Mouse (Mus musculus) right cerebral cortex, postnatal 4 days (tissue): ENCODE measurements around the gene Iqcd.

Source experiments
- DNase-seq: peaks from one replicate; pipeline ENCODE4 v3.0.0-alpha.2; 2022

The Iqcd gene

GRCm38 (mm10) chr5:120574469-120575063, 14.2 kb upstream of the Iqcd start:
- DNase-seq, result no peak

GRCm38 (mm10) chr5:120576781-120577301, 12.0 kb upstream of the Iqcd start:
- no peak for DNase-seq

- no peak for DNase-seq
Measured at GRCm38 (mm10) chr5:120577935-120578441, 10.8 kb upstream of the Iqcd start.

- peak; percentile 58 for DNase-seq
Measured at GRCm38 (mm10) chr5:120578504-120579081, 10.2 kb upstream of the Iqcd start.

- DNase-seq, result no peak
Measured at GRCm38 (mm10) chr5:120579211-120579897, 9.5 kb upstream of the Iqcd start.

GRCm38 (mm10) chr5:120579898-120580626, 8.8 kb upstream of the Iqcd start:
- DNase-seq, result no peak

- no peak for DNase-seq
Measured at GRCm38 (mm10) chr5:120582002-120582401, 6.8 kb upstream of the Iqcd start.

- DNase-seq, result no peak
Measured at GRCm38 (mm10) chr5:120583511-120583910, 5.3 kb upstream of the Iqcd start.

GRCm38 (mm10) chr5:120584968-120585367, 3.8 kb upstream of the Iqcd start:
- no peak for DNase-seq

GRCm38 (mm10) chr5:120586741-120587615, 1.8 kb upstream of the Iqcd start:
- peak; percentile 61 for DNase-seq

GRCm38 (mm10) chr5:120587616-120587926, 1.2 kb upstream of the Iqcd start:
- DNase-seq, result no peak

GRCm38 (mm10) chr5:120587940-120588568, 762 bp upstream of the Iqcd start:
- no peak for DNase-seq

- no peak for DNase-seq
Measured at GRCm38 (mm10) chr5:120590356-120591010, 1.7 kb downstream of the Iqcd start.

GRCm38 (mm10) chr5:120592141-120592540, 3.3 kb downstream of the Iqcd start:
- no peak for DNase-seq

GRCm38 (mm10) chr5:120594485-120594884, 5.7 kb downstream of the Iqcd start:
- DNase-seq, result no peak

- no peak for DNase-seq
Measured at GRCm38 (mm10) chr5:120599625-120600024, 10.8 kb downstream of the Iqcd start.

GRCm38 (mm10) chr5:120600946-120601668, 12.3 kb downstream of the Iqcd start:
- no peak for DNase-seq

- DNase-seq, result no peak
Measured at GRCm38 (mm10) chr5:120602210-120602609, 13.4 kb downstream of the Iqcd start.

- no peak for DNase-seq
Measured at GRCm38 (mm10) chr5:120603515-120603914, 14.7 kb downstream of the Iqcd start.

GRCm38 (mm10) chr5:120604839-120605238, 16.0 kb downstream of the Iqcd start:
- peak; percentile 95 for DNase-seq

- no peak for DNase-seq
Measured at GRCm38 (mm10) chr5:120605241-120605661, 16.4 kb downstream of the Iqcd start.
